Mouse (Mus musculus): ENCODE measurements around the gene Rhag.

The Rhag gene

DNA sequence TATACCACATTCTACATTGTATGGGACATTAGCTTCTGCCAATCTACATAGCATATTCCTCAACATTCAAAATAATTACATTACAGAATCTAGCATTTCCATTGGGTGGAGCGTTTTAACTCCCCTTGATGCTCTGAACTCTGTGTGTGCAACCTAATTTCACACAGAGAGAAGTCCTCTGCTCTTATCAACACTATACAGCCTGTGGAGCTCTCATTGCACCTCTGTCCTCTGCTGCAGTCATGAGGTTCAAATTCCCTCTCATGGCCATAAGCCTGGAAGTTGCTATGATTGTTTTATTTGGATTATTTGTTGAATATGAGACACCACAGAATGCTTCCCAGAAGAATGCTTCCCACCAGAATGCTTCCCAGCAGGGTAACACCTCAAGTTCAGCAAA lies at the start of gene Rhag:
Gene Rhag (plus strand): TSS at position 193 of the 400 bp plus-strand sequence.
- in situ Hi-C loops (cut with MboI, MseI): loop anchor here in 1 of 2 experiments (25.0 kb wide), 1 partner anchor 649 kb away; no protein-coding TSS in a partner anchor

DNA sequence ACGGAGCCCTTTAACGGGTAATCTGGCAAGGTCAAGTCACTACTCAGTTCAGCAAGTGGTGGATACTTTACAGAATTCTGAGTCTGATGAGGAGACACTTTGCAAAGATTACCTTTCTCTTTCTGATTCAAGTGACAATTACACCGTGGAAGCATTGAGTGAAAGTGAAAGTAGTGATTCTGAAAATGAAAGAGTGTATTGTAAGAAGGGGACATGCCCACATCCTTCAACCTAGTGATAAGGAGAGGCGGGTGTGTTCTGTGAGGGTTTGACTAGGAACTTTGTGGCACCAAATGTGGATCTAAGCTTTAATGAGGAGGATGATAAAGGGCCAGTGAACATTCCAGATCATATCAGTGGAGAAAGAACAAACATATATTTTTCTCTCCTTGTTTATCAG lies 47.3 kb upstream of the Rhag start:
- in situ Hi-C loops (cut with MboI, MseI): no loop called here

DNA sequence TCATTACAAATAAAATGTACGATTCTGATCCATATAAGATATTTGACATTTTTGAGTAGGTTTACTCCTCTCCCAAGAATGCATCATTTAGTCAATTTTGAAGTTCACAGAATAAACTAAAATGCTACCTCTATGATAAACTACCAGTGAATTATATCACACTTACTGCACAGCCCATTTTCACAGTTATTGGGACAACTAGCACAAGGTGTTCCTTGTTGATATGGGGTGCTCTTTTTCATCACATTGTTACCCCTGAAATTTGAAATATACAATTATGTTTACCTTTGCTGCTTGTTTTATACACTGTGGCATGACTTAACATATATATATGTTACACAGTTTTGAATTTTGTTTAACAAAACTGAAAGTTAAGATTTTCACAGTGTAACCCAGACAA lies 43.8 kb upstream of the Rhag start:
- in situ Hi-C loops (cut with MboI, MseI): no loop called here

- in situ Hi-C loops (cut with MboI, MseI): loop anchor here in 1 of 2 experiments (25.0 kb wide), 1 partner anchor 1472 kb away; no protein-coding TSS in a partner anchor
Measured at GRCm38 (mm10) chr17:40789877-40790276, 21.0 kb upstream of the Rhag start.

DNA sequence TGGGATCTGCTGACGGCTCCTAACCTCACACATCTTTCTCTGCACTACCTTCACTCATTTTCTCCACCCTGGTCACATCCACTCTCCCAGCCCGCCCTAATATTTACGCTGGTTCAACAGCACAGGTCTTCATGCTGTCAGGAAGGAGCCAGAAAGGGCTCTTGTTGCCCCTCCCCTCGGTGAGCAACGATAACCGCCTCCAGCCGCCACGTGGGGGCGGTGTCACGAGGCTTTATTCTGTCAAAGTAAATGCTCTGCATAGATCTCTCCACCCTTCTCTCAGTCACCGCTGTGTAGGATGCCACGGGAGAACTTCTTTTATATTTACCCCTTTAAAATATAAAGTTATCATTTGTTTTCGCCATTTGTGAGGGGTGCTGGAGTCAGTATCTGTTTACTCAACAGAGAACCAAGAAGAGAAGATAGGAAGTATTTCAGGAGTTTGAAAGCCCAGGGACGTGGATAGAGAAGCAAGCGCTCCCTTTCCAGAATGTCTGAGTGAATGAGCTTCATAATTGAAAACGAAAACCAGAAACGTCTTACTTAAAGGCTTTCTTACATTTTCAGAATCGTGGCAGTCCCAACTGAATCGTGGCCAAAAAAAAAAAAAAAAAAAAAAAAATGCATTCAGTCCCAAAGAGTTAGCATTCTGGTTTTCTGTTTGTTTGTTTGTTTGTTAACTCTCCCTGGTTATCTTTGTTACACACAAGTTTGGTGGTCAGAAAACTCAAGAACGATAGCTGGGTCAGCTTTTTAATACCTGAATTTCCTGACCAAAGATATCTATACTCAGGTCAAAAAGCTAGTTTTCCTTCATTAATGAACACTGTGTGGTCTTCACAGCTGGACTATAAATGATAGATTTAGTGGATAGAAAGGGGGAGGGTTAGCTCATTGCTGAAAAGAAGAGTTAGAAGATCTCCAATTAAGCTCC lies 16.7 kb upstream of the Rhag start:
- in situ Hi-C loops (cut with MboI, MseI): loop anchor here in 1 of 2 experiments (25.0 kb wide), 1 partner anchor 1468 kb away; no protein-coding TSS in a partner anchor

DNA sequence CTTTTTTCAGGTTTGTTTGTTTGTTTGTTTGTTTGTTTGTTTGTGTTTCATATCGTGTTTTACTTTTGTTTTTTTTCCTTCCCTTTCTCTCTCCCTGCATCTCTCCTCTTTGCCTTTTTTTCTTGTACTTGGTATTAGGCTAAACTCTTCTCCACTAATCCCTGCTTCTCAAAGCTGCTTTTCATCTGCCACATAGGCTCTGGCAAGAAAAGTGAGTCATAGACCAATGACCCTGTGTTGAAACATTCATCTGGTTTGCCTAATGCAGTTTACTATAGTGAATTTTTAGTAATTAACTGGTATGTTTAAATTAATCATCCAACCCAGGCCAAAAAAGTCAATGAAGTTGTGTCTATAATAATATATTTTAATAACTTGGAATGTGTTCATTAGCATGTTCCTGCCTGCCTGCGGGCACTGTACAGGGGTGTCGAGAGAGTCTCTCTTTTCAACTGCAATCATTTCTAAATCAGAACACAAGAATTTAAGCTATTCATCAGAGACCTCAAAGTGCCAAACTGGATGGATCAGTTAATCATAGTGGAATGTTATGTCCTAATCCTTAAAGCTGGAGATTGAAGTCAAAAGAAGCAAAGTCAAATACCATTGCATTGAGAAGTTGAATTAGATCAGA lies 8.1 kb upstream of the Rhag start:
- in situ Hi-C loops (cut with MboI, MseI): loop anchor here in 1 of 2 experiments (25.0 kb wide), 1 partner anchor 641 kb away; no protein-coding TSS in a partner anchor

DNA sequence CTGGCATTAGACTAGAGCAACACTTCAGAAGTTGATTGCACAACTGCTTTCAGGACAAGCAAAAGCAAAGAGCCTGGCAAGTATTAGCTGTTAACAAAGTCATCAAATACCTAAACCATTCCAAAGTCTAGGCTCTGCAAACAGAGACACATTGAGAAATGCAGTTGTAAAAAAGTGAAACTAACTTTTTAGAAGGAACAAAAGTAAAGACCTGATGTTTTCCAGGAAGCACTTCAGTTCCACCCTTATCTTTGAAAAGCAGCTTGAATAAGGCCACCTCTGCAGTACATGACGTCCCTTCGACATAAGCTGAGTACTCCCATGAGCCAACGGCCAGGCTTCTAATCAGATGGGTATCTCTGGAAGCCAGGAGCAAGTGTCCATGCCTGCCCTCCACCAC lies 4.4 kb upstream of the Rhag start:
- in situ Hi-C loops (cut with MboI, MseI): loop anchor here in 1 of 2 experiments (25.0 kb wide), 1 partner anchor 644 kb away; no protein-coding TSS in a partner anchor

DNA sequence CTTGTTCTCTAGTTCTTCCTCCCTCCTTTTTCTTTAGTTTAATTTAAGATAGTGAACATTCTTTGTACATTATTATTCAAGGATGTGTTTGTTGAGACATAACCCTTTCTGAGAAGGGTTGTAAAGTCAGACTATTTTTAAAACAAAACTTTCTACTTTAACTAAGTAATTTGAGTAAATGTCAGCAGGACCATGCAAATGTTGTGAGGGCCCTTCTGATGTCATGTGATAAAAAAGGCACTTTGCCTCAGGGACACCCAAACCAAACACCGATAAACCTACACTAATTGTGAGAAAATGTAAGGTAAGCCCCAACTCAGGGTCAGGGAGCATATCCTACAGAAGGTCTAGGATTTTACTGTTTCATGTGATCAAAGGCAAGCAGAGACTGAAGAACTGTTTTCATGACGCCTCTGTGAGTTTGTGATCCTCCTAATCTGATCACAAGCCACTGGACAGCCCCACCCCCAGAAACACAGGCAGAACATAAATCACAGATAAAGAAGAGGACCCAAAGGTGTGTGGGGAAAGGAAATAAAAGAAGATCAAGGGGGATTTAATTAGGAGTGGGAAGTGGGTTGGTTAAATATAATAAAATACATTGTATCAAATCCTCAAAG lies 3.9 kb upstream of the Rhag start, which contains the start of gene Crisp2:
Gene Crisp2 (minus strand): TSS at position 51 of the 620 bp plus-strand sequence.
- in situ Hi-C loops (cut with MboI, MseI): loop anchor here in 1 of 2 experiments (25.0 kb wide), 1 partner anchor 645 kb away; no protein-coding TSS in a partner anchor

DNA sequence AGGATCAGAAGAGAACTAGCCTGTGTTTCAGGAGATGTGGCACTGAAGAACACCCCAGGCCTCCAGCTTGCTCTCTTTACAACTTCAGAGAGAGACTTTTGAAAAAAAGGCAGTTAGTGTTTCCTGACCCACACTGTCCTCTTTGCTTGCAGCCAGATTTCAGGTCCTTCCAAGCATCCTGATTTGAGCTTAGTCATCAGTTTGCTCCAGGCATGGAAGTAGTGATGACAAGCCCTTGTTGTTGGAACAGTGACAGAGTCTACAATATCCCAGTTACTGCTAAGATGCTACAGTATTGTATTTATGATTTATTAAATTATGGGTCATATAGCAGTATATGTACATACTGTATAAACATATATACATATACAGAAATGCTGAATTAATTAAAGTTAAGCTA lies 2.9 kb upstream of the Rhag start:
- in situ Hi-C loops (cut with MboI, MseI): loop anchor here in 1 of 2 experiments (25.0 kb wide), 1 partner anchor 646 kb away; no protein-coding TSS in a partner anchor

- in situ Hi-C loops (cut with MboI, MseI): loop anchor here in 1 of 2 experiments (25.0 kb wide), 1 partner anchor 649 kb away; no protein-coding TSS in a partner anchor
Measured at GRCm38 (mm10) chr17:40811560-40811959, 634 bp downstream of the Rhag start.

DNA sequence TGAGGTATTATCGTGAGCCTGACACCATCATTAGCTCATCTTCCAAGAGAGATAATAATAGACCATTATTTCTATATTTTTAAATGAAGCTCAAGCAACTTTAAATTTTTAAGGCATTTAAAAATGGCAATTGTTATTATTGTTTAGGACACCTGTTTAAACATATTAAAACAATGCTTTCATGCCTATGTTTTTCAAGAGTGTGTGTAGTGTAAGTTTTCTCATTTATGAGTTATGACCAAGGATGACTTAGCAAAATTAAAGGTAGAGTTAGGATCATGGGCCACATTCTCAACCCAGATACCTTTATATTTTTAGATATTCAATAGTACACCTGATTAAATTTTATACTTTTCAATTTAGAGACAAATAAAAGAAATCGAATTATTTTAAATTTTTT lies 1.3 kb downstream of the Rhag start:
- in situ Hi-C loops (cut with MboI, MseI): loop anchor here in 1 of 2 experiments (25.0 kb wide), 1 partner anchor 650 kb away; no protein-coding TSS in a partner anchor

DNA sequence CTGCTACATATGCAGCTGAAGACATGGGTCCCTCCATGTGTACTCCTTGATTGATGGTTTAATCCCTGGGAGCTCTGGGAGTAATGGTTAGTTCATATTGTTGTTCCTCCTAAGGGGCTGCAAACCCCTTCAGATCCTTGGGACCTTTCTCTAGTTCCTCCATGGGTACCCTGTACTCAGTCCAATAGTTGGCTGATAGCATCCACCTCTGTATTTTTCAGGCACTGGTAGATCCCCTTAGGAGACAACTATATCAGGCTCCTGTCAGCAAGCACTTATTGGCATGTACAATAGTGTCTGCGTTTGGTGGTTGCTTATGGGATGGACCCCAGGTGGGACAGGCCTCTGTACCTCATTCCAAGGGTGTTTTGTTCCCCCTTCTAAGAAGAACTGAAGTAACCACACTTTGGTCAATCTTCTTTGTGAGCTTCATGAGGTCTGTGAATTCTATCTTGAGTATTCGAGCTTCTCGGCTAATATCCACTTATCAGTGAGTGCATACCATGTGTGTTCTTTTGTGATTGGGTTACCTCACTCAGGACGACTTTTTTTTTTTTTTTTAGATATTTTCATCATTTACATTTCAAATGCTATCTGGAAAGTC lies 6.5 kb downstream of the Rhag start:
- in situ Hi-C loops (cut with MboI, MseI): loop anchor here in 1 of 2 experiments (25.0 kb wide), 1 partner anchor 655 kb away; no protein-coding TSS in a partner anchor

DNA sequence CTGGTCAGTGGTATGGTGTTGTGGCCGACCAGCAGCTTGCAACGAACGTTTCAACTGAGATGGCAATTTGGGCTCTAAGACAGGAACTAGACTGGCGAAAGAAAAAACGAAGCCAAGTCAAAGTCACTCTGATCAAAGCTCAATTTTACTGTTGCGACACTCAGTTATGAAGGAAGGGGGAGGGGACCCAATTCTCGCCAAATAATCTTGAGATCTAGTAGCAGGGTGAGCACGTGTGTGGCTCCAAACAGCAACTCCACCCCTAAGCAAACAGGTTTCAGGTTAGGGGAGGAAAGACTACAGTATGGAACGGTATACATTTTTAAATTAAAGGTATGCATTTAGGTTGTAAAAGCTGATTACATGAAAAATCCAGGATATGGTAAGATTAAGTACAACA lies 10.6 kb downstream of the Rhag start:
- in situ Hi-C loops (cut with MboI, MseI): loop anchor here (10.0 to 25.0 kb wide), 2 partner anchors 659 to 1783 kb away; no protein-coding TSS in a partner anchor

DNA sequence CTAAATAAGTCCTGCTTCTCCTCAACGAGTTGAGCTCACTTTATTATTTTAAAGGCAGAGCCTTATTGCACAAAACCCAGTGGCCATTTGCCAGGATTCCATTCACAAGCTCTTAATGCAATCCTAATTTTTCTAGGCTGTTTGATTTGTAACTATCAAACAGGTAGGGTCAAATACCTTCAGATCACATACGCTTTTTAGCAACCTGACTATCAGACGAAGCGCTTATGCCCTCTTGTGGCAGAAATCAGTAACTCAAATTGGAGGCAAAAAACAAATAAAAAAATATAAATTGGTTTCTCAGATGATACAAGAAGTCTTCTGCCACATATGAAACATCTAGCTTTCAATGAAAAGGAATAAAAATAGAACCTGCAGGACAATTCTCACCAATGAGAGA lies 12.9 kb downstream of the Rhag start:
- in situ Hi-C loops (cut with MboI, MseI): loop anchor here (10.0 to 25.0 kb wide), 2 partner anchors 662 to 1781 kb away; no protein-coding TSS in a partner anchor

DNA sequence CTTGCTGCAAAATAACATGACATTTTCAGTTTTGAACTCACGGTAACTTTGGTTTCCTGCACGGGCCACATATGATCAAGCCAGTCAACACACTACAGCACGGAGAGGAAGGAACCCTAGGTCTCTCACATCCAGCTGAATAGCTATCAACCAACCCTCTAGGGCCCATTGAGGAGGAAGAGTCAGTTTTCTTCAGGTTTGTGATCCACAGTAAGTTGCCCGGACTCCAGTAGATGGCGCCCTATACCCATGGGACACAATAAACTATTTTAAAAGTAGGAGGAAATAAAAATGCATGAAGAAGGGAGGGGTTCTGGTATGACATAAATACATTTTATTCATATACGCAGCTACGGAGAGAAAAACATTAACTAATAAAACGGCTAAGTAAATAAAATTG lies 13.6 kb downstream of the Rhag start:
- in situ Hi-C loops (cut with MboI, MseI): loop anchor here (10.0 to 25.0 kb wide), 2 partner anchors 662 to 1780 kb away; no protein-coding TSS in a partner anchor

GRCm38 (mm10) chr17:40831870-40832269 lies 20.9 kb downstream of the Rhag start:
- in situ Hi-C loops (cut with MboI, MseI): loop anchor here in 1 of 2 experiments (10.0 kb wide), 1 partner anchor 1763 kb away; no protein-coding TSS in a partner anchor

DNA sequence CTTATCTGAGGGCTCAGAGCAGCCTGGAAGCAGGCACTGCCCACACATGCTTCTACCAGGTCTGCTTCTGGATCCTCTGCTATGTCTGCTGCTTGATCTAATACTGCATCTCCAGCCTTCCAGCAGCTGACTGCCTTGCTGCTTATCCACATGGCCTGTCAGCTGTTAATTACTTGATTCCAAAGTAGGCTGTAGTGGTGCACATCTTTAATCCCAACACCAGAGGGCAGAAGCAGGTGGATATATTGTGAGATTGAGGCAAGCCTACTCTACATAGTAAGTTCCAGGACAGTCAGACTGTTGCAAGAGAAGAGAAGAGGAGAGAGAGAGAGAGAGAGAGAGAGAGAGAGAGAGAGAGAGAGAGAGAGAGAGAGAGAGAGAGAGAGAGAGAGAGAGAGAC lies 26.4 kb downstream of the Rhag start:
- in situ Hi-C loops (cut with MboI, MseI): loop anchor here in 1 of 2 experiments (10.0 kb wide), 1 partner anchor 1757 kb away; no protein-coding TSS in a partner anchor

- in situ Hi-C loops (cut with MboI, MseI): loop anchor here in 1 of 2 experiments (10.0 kb wide), 1 partner anchor 520 kb away; no protein-coding TSS in a partner anchor
Measured at GRCm38 (mm10) chr17:40855065-40855464, 44.1 kb downstream of the Rhag start.

GRCm38 (mm10) chr17:40868952-40869747 lies 58.2 kb downstream of the Rhag start:
- in situ Hi-C loops (cut with MboI, MseI): no loop called here
